Mouse (Mus musculus) midbrain, embryonic 12.5 days (tissue): ENCODE data around the gene Ankrd55. TPM values are rescaled to one million over a fixed set of nuclear protein-coding genes. Genes with fewer than 3 reads are reported as not detected.

Experiments
- ATAC-seq: fragments of 200-750 bp; cut with Nextera tagmentation; 2 replicates; pipeline ENCODE4 v1.8.0; 2017; ENCODE audit warnings: low read depth, moderate TSS enrichment, moderate library complexity; ENCODE audit not compliant: low FRiP score
- H3K27ac ChIP-seq: fragments of 300-500 bp; sonication (generic); replicated peaks from 2 replicates; pipeline ENCODE4 v1.5.1; 2016; ENCODE audit warnings: mild to moderate bottlenecking
- H3K27me3 ChIP-seq: fragments of 300-500 bp; sonication (generic); 2 replicates; pipeline ENCODE4 v1.6.1; 2016; ENCODE audit warnings: mild to moderate bottlenecking
- H3K36me3 ChIP-seq: fragments of 300-500 bp; sonication (generic); 2 replicates; pipeline ENCODE4 v1.6.1; 2016
- H3K4me1 ChIP-seq: fragments of 300-500 bp; sonication (generic); 2 replicates; pipeline ENCODE4 v1.6.1; 2016
- H3K4me2 ChIP-seq: fragments of 300-500 bp; sonication (generic); replicated peaks from 2 replicates; pipeline ENCODE4 v1.6.1; 2016; ENCODE audit warnings: mild to moderate bottlenecking, moderate library complexity
- H3K4me3 ChIP-seq: fragments of 300-500 bp; sonication (generic); 2 replicates; pipeline ENCODE4 v1.5.1; 2016; ENCODE audit warnings: mild to moderate bottlenecking
- H3K9ac ChIP-seq: fragments of 300-500 bp; sonication (generic); replicated peaks from 2 replicates; pipeline ENCODE4 v1.6.1; 2016; ENCODE audit warnings: mild to moderate bottlenecking, moderate library complexity
- H3K9me3 ChIP-seq: fragments of 300-500 bp; sonication (generic); 2 replicates; pipeline ENCODE4 v1.6.1; 2016; ENCODE audit warnings: mild to moderate bottlenecking
- WGBS: fragments of 180-500 bp; shearing (Covaris S2); methylation state at CpG from one replicate; pipeline ENCODE4 v1.1.7; 2016; 5-methylcytosine and 5-hydroxymethylcytosine counted together
- polyA plus RNA-seq: library from polyadenylated mRNA; unstranded; fragments of >200 nt; fragmentation: Nextera tagmentation; extraction: Ambion mirVana; gene quantifications from 2 replicates; pipeline ENCODE4 v1.2.1, GENCODE M21; 2016

The Ankrd55 gene
- polyA plus RNA-seq, 1 experiment from 2014 or later, result 3.3 TPM

DNA sequence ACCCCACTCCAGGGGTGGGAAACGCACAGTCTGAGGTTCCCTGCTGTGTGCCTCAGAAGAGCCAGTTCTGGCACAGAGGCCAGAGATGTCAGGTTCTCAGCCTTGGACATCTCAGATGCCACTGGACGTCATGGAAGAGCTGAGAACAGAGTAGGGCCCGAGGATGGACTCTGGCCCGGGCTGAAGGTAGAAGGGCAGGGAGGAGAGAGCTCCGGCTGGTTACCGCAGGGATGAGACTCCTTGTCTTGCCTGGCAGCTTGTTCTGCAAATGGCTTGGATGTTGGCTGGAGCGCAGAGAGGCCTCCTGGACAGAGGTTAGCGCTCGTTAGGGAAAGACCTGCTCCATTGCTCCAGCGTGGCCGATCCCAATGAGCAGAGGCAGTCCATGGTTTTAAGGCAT is 57.8 kb downstream of the Ankrd55 start:
- WGBS, result 83% methylated on average over 11 of the region's 11 CpGs
- Histone ChIP-seq H3K4me2 (no peak overlapping the region), H3K4me3 (no peak overlapping the region), H3K9ac (no peak overlapping the region), H3K9me3 (no peaks in the 10 kb centered on the region; the same call in 1 of the 2 replicates), H3K27me3 (no peaks in the 10 kb centered on the region; the same call in 1 of the 2 replicates), H3K4me1 (no peaks in the 10 kb centered on the region), H3K27ac (no peak overlapping the region), H3K36me3 (no peaks in the 10 kb centered on the region)
- ATAC-seq, result no peak

DNA sequence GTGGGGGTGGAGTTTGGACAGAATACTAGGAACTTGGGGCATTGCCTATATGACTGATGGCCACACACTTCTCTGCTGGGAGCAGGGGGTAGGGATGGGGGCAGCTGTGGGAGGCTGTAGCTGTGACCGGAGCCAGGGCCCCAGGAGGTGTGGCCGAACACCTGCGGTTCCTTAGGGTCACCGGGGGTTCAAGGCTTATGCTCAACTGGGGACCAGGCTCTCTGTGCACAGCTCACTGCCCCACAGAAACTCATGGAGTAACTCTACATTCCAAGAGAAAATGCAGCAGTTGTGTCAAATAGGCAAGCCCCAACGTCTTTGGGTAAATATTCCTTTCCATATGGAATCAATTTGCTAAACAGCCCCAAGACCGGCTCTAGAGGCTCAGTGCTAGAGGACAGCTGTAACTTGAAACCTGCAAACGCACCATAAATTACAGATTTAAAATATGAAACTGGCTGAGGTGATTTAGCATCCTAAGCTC is 58.5 kb downstream of the Ankrd55 start:
- H3K9me3 ChIP-seq, result no peaks in the 10 kb centered on the region; the same call in 1 of the 2 replicates
- no peaks in the 10 kb centered on the region for H3K36me3 ChIP-seq
- no peaks in the 10 kb centered on the region for H3K4me1 ChIP-seq
- no peak overlapping the region for H3K4me3 ChIP-seq
- no peak overlapping the region for H3K27ac ChIP-seq
- no peak for ATAC-seq
- no peaks in the 10 kb centered on the region; the same call in 1 of the 2 replicates for H3K27me3 ChIP-seq
- no peak overlapping the region for H3K4me2 ChIP-seq
- no peak overlapping the region for H3K9ac ChIP-seq
- 61% methylated on average over 7 of the region's 7 CpGs for WGBS

DNA sequence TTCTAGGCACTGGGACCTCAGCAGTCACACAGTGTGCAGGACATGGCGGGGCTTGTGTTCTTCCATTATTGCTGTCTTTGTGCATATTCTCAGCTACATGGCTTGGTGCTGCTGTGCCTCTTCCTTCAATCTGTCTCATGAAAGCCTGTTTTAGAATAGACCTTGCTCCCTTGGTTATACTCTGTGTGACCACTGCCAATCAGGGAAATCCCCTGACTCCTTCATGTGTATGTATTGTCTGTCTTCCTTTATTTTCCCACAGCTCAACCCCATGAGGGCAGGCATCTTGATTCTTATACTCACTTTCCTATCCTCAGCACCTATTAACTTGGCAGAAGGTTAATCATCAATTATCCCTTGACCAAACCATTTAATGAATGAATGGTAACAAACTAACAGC is 60.0 kb downstream of the Ankrd55 start:
- Histone ChIP-seq H3K27me3 (no peaks in the 10 kb centered on the region; the same call in 1 of the 2 replicates), H3K27ac (no peak overlapping the region), H3K4me2 (no peak overlapping the region), H3K4me1 (0 out of 2 replicates have a peak, but pooled peaks cover 2% of the 10 kb centered on the region), H3K4me3 (no peak overlapping the region), H3K36me3 (no peaks in the 10 kb centered on the region), H3K9me3 (no peaks in the 10 kb centered on the region; the same call in 1 of the 2 replicates), H3K9ac (no peak overlapping the region)
- no peak for ATAC-seq
- 91% methylated on average over 1 of the region's 1 CpGs for WGBS

DNA sequence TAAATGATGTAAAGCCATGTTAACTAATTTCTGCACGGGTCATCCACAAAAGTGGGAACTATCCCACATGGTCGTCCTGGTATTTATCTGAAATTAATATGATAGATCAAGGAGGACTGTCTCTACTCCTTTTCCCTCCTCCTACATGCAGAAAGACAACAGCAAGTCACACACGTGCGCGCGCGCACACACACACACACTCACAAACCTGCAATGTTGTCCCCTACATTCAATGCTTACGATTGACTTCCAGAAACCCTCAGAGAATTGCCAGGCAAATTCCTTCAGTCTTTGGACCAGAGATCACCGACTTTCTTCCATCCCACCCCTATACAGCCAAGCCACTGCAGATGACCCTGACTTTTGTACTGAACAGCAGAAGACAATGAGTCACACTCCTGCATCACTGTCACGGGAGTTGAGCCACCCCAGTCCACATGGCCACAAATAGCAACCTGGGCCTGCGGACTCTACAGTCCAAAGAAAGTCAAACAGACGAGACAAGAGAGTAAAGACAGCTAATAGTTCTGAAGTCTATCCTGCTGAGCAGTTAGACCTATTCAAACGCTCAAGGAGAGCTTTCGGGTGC is 60.7 kb downstream of the Ankrd55 start:
- no peak overlapping the region for H3K4me3 ChIP-seq
- no peak overlapping the region for H3K4me2 ChIP-seq
- H3K9ac ChIP-seq, result no peak overlapping the region
- no peaks in the 10 kb centered on the region; the same call in 1 of the 2 replicates for H3K27me3 ChIP-seq
- peaks cover 9% of the 10 kb centered on the region for H3K4me1 ChIP-seq
- no peak overlapping the region for H3K27ac ChIP-seq
- no peak for ATAC-seq
- no peaks in the 10 kb centered on the region for H3K36me3 ChIP-seq
- WGBS, result 91% methylated on average over 14 of the region's 14 CpGs
- no peaks in the 10 kb centered on the region; the same call in 1 of the 2 replicates for H3K9me3 ChIP-seq

DNA sequence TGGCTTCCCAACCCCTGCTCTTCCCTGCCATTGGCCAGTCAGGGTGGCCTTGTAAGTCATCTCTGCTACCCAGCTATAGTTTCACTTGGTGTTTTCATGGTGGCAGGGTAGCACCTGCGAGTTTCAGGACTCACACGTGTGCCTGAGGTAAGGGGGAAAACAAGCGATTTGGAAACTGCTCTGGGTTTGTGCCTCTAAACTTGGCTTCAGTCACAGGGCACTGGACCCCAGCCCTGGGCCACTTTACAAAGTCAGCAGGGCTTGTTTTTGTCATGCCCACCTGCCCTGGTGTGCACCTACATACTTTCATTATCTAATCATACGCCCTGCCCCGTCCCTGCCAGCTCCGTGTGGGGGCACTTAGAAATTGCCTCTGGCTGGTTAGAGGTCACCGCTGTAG is 61.2 kb downstream of the Ankrd55 start:
- 96% methylated on average over 7 of the region's 7 CpGs for WGBS
- no peak for ATAC-seq
- peaks cover 14% of the 10 kb centered on the region for H3K4me1 ChIP-seq
- no peaks in the 10 kb centered on the region for H3K36me3 ChIP-seq
- no peaks in the 10 kb centered on the region; the same call in 1 of the 2 replicates for H3K9me3 ChIP-seq
- H3K9ac ChIP-seq, result no peak overlapping the region
- H3K4me2 ChIP-seq, result no peak overlapping the region
- H3K4me3 ChIP-seq, result no peak overlapping the region
- no peaks in the 10 kb centered on the region; the same call in 1 of the 2 replicates for H3K27me3 ChIP-seq
- H3K27ac ChIP-seq, result no peak overlapping the region

DNA sequence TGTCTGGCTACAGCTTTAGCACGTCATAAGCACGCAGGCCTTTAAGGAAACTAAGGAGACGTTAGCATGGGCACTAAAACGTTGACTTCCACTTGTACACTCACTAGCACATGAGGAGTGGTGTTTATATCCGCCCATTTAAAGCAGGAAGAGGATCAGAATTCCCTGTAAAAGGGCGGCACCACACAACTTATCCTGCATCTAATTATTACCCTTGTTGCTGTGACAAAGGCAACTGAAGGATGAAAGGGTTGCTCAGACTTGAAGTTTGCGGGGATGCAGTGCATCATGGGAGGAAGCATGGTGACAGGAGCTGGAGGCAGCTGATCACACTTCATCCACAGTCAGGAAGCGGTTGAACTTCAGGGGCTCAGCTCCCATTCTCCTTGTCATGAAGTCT is 63.7 kb downstream of the Ankrd55 start:
- Histone ChIP-seq H3K4me3 (no peak overlapping the region), H3K36me3 (no peaks in the 10 kb centered on the region), H3K4me1 (peaks cover 18% of the 10 kb centered on the region), H3K27me3 (no peaks in the 10 kb centered on the region), H3K27ac (no peak overlapping the region), H3K9ac (no peak overlapping the region), H3K9me3 (no peaks in the 10 kb centered on the region; the same call in 1 of the 2 replicates), H3K4me2 (no peak overlapping the region)
- no peak for ATAC-seq
- WGBS, result 79% methylated on average over 8 of the region's 8 CpGs

DNA sequence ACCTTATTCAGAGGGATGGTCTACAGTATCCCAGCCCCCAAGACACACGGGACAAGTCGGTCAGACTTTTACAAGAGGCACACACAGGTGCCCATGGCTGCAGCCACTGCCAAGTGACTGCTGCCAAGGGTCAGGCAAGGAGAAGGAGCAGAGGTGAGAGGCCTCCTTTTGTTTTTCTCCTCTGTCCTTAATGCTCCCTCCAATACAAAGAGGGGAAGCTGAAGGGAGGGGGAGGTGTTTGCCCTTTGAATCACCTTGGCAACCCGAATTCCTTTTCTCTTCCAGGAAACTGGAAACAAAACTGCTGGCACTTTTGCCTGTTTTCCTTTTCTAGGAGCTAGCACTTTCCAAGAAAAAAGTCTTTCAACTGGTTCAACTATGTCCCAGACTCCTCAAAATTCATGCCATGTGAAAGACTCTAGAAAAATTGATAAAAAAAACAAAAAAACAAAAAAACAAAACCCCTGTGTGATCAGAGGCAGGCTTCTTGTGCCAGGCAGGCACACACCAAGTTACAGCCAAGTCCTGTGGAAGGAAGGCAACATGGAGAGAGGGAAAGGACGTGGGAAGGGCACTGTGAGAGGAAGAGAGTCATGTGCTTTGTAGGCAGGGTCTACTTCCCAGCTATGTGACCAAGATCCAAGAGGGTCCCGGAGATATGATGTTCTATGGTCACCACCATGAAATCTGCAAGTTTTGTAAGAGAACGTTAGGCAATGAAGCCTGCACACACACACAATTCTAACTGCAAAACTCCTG is 66.0 kb downstream of the Ankrd55 start:
- Histone ChIP-seq H3K4me1 (peaks cover 18% of the 10 kb centered on the region), H3K4me3 (no peak overlapping the region), H3K9ac (no peak overlapping the region), H3K27ac (no peak overlapping the region), H3K36me3 (no peaks in the 10 kb centered on the region), H3K4me2 (no peak overlapping the region), H3K27me3 (no peaks in the 10 kb centered on the region), H3K9me3 (no peaks in the 10 kb centered on the region; the same call in 1 of the 2 replicates)
- ATAC-seq, result no peak
- WGBS, result 30% methylated on average over 6 of the region's 6 CpGs

DNA sequence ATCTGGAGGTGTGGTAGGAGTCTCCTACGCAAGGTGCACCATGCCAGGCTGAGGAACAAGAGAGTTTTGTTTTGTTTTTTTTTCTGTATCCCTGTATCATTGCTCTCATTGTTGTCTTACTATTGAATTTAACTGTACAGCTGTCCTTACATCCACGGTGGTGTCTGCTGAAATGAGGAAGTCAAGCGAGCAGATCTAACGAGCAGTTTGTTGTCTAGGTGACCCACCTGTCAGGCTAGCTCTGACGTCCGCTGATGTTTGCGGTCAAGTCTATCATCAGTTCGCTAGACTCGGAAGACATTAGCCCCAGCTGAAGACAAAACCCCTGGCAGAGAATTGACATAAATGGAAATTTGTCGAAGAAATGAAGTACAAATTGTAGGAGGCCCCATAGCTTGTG is 66.7 kb downstream of the Ankrd55 start:
- WGBS, result 87% methylated on average over 10 of the region's 10 CpGs
- H3K27ac ChIP-seq, result no peak overlapping the region
- no peak overlapping the region for H3K4me2 ChIP-seq
- no peaks in the 10 kb centered on the region for H3K36me3 ChIP-seq
- H3K27me3 ChIP-seq, result no peaks in the 10 kb centered on the region
- no peak for ATAC-seq
- H3K9me3 ChIP-seq, result no peaks in the 10 kb centered on the region; the same call in 1 of the 2 replicates
- no peak overlapping the region for H3K9ac ChIP-seq
- H3K4me3 ChIP-seq, result no peak overlapping the region
- peaks cover 18% of the 10 kb centered on the region for H3K4me1 ChIP-seq

DNA sequence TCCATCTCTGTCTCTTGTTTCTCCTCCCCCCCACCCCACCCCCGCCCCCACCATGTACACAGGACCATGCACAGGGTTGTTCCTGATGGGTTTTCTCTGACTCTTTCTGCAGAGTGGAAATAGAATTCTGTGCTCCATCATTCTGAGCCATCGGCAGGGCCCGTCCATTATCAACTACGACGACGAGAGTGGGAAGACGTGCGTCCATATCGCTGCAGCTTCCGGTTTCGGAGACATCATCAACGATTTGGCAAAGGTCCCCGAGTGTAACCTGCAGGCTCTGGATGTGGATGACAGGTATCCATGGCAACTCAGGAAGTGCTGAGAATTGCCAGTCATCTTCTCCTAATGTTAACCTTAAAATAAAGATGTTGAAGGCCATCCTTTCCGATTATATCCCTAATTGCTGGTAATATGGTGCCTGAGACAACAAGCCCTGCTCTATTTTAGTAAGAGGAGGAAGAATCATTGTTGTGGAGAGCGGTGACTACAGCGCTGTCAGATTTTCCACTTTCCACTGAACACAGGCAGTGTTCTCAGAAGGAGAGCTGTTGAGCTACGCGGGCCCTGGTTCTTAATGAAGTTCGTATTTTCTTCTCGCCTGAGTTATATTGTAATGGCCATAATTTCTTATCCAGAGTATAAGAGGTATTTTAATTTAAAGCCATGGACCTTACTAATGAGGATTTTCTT is 67.7 kb downstream of the Ankrd55 start:
- Histone ChIP-seq H3K27ac (no peak overlapping the region), H3K27me3 (no peaks in the 10 kb centered on the region), H3K9ac (no peak overlapping the region), H3K4me1 (peaks cover 18% of the 10 kb centered on the region), H3K4me2 (no peak overlapping the region), H3K4me3 (no peak overlapping the region), H3K36me3 (no peaks in the 10 kb centered on the region), H3K9me3 (no peaks in the 10 kb centered on the region)
- no peak for ATAC-seq
- 93% methylated on average over 20 of the region's 20 CpGs for WGBS

DNA sequence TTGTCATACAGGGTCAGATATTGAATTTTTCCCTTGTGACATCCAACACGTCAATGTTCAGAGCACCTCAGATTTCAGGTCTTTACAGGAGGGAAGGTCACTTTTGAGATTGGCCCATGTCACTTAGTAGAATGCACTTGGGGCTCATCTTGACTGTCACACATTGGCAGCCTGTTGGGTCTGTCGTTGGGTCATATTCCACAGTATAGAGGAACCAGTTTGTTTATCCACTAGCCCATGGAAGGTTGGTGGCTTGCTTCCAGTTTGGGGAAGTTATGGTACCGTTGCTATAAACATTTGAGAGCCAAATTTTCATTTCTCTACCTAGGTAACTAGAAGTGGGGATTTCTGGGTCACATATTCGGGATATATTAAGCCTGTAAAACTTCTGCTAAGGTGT is 73.3 kb downstream of the Ankrd55 start:
- no peaks in the 10 kb centered on the region for H3K27me3 ChIP-seq
- H3K9ac ChIP-seq, result no peak overlapping the region
- H3K36me3 ChIP-seq, result no peaks in the 10 kb centered on the region
- no peak overlapping the region for H3K4me3 ChIP-seq
- ATAC-seq, result no peak
- WGBS, result 92% methylated on average over 4 of the region's 4 CpGs
- H3K9me3 ChIP-seq, result no peaks in the 10 kb centered on the region
- H3K4me2 ChIP-seq, result no peak overlapping the region
- H3K4me1 ChIP-seq, result no peaks in the 10 kb centered on the region; the same call in 1 of the 2 replicates
- H3K27ac ChIP-seq, result no peak overlapping the region

DNA sequence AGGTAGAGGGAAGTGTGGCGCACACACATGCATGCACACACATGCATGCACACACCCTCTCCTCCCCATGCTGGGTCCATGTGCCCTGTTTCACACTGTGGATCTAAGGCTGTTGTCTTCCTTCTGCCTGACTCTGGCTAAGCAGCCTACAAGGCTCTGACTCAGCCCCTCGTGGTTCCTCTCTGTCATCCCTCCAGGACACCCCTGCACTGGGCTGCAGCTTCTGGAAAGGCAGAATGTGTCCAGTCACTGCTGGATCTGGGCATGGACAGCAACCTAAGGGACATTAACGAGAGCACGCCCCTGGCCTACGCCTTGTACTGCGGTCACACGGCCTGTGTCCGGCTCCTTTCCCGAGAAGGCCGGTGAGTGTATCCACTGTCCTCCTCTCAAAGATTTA is 75.0 kb downstream of the Ankrd55 start:
- Histone ChIP-seq H3K27me3 (no peaks in the 10 kb centered on the region), H3K4me3 (no peak overlapping the region), H3K4me2 (no peak overlapping the region), H3K36me3 (no peaks in the 10 kb centered on the region), H3K4me1 (no peaks in the 10 kb centered on the region; the same call in 1 of the 2 replicates), H3K27ac (no peak overlapping the region), H3K9me3 (no peaks in the 10 kb centered on the region), H3K9ac (no peak overlapping the region)
- ATAC-seq, result no peak
- WGBS, result 91% methylated on average over 10 of the region's 10 CpGs

DNA sequence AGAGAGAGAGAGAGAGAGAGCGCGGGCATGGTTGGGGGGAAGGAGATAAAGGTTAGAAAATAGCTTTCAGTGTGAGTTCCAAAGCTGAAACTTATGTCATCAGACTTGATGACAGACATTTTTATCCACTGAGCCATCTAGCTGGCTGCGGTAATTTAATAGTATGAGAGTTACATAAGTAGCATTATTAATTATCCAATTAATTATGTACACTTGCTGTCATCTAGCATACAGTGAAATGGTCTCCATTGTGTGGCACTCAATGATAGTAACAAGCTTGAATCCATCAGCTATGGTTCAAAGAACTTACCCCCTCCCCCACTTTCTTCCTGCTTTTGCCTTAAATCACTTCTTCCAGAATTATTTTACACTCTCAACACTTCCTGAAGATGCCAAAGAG is 75.5 kb downstream of the Ankrd55 start:
- no peak overlapping the region for H3K9ac ChIP-seq
- no peaks in the 10 kb centered on the region; the same call in 1 of the 2 replicates for H3K4me1 ChIP-seq
- no peaks in the 10 kb centered on the region for H3K36me3 ChIP-seq
- H3K4me3 ChIP-seq, result no peak overlapping the region
- WGBS, result 90% methylated on average over 3 of the region's 3 CpGs
- H3K9me3 ChIP-seq, result no peaks in the 10 kb centered on the region
- ATAC-seq, result no peak
- no peaks in the 10 kb centered on the region for H3K27me3 ChIP-seq
- H3K27ac ChIP-seq, result no peak overlapping the region
- H3K4me2 ChIP-seq, result no peak overlapping the region
